In the genomic region with DNA sequence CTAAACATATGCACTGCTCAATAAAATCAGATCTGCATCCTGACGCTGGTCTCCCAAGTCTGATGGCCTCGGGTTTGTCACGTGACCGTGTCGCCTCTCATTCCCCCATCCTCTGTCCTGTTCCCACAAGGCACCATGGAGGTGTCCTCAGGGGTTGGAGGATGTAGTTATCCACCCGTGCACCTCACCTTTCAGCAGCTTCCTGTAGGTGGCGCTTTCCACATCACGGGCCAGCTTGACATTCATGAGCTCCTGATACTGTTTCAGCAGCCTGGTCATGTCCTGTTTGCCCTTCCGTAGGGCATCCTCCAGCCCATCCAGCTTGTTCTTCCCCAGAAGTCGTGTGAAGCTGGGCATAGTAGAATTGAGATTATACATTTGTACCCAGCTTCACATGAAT, we compare ENCODE assay signal across 17 mouse cellular contexts. TPM values are rescaled to one million over a fixed set of nuclear protein-coding genes. Genes with fewer than 3 reads are reported as not detected.
DNase-seq lines count a peak whose midpoint lies in the region; ATAC-seq and TF ChIP-seq lines count a peak whose summit lies in the region.
"Had no signal": no experiment of that assay in that cellular context is flagged by ENCODE, and none has a peak within 500 bp of the region (broad histone marks: within the 10 kb centered on the region; RNA-seq: fewer than 3 reads in every experiment).

No protein-coding gene starts in this region.

- no peaks in the 10 kb centered on the region for H3K9me3 ChIP-seq in heart, embryonic 10.5 days
- no peaks in the 10 kb centered on the region for H3K9me3 ChIP-seq in lung, embryonic 14.5 days (ENCODE audit: low read depth, low read length)

- H3K4me3 ChIP-seq in heart, adult 2 months: no peak overlapping the region
- H3K4me3 ChIP-seq in heart, embryonic 10.5 days: no peak overlapping the region
- H3K4me3 ChIP-seq in lung, embryonic 14.5 days (ENCODE audit: low read depth, low read length): no peak overlapping the region

- no peak overlapping the region for H3K9ac ChIP-seq in heart, adult 2 months (ENCODE audit: low read depth, low read length)
- no peak overlapping the region for H3K9ac ChIP-seq in lung, embryonic 14.5 days

- WGBS in heart, adult 2 months: 67% methylated on average over 10 of the region's 10 CpGs
- WGBS in heart, embryonic 10.5 days: 77% methylated on average over 10 of the region's 10 CpGs
- 74% methylated on average over 10 of the region's 10 CpGs for WGBS in lung, embryonic 14.5 days

- no peak for TF ChIP-seq EP300 in heart, adult 2 months (IDR thresholded peaks at IDR 0.05; ENCODE audit: insufficient read depth, low read depth, low read length)

- H3K27ac ChIP-seq in heart, adult 2 months: no peak overlapping the region
- H3K27ac ChIP-seq in heart, embryonic 10.5 days: no peak overlapping the region
- no peak overlapping the region for H3K27ac ChIP-seq in lung, embryonic 14.5 days (ENCODE audit: low read depth)

- TF ChIP-seq POLR2A in heart, adult 2 months (IDR thresholded peaks at IDR 0.05; ENCODE audit: insufficient read depth, low read depth, low read length): no peak

- intact Hi-C loops in heart, adult 2 months (cut with DNase I): no loop called here

- H3K4me2 ChIP-seq in lung, embryonic 14.5 days: no peak overlapping the region

- no peak for DNase-seq in heart, adult 2 months
- no peak for DNase-seq in heart, embryonic 10.5 days (ENCODE audit: low spot score)
- DNase-seq in lung, embryonic 14.5 days: no peak
- DNase-seq in lung, postnatal 14 days: no peak
- peak; percentile 25 for DNase-seq in MEL-GATA-1-ER (ENCODE audit: extremely low read depth, low read depth)
- DNase-seq in retina, postnatal 1 day: peak; percentile 29
- no peak for DNase-seq in spleen, postnatal 36 days (ENCODE audit: low spot score in 2 of 2)
- DNase-seq in cerebellum, postnatal 36 days: no peak
- DNase-seq: adrenal gland, adult 2 months; cerebellum, adult 11-12 months; gastrocnemius, postnatal 36 days; kidney, adult 2 months had no signal

- H3K27me3 ChIP-seq in heart, adult 2 months (ENCODE audit: control insufficient read depth, insufficient read depth, low read length): no peaks in the 10 kb centered on the region
- H3K27me3 ChIP-seq in heart, embryonic 10.5 days (ENCODE audit: insufficient read depth, poor library complexity, severe bottlenecking): peaks cover 18% of the 10 kb centered on the region; the same call in 1 of the 2 replicates
- H3K27me3 ChIP-seq in lung, embryonic 14.5 days (ENCODE audit: insufficient read depth, low read length): no peaks in the 10 kb centered on the region

- H3K36me3 ChIP-seq in heart, adult 2 months (ENCODE audit: control insufficient read depth, insufficient read depth, low read length): no peaks in the 10 kb centered on the region
- H3K36me3 ChIP-seq in heart, embryonic 10.5 days: no peaks in the 10 kb centered on the region
- H3K36me3 ChIP-seq in lung, embryonic 14.5 days (ENCODE audit: insufficient read depth): no peaks in the 10 kb centered on the region

- TF ChIP-seq CTCF in heart, adult 2 months (IDR thresholded peaks at IDR 0.05): peak; percentile 8; the same call in 1 of the 2 replicates
- 0 out of 2 replicates have a peak, but pooled peaks have one; percentile 18 for TF ChIP-seq CTCF in lung, embryonic 14.5 days (IDR thresholded peaks at IDR 0.05; ENCODE audit: low read depth)

- no peak for ATAC-seq in lung, embryonic 14.5 days (ENCODE audit: insufficient read depth)

- no peaks in the 10 kb centered on the region for H3K79me2 ChIP-seq in heart, adult 2 months (replicated peaks; ENCODE audit: control insufficient read depth, insufficient read depth, low read length)

- H3K4me1 ChIP-seq in heart, adult 2 months (ENCODE audit: control insufficient read depth, insufficient read depth, low read length): no peaks in the 10 kb centered on the region
- H3K4me1 ChIP-seq in heart, embryonic 10.5 days: peaks cover 6% of the 10 kb centered on the region; the same call in 1 of the 2 replicates
- no peaks in the 10 kb centered on the region for H3K4me1 ChIP-seq in lung, embryonic 14.5 days (ENCODE audit: insufficient read depth)

RNA-seq across cellular contexts. Expression of a gene that starts 14.5 kb away (rescaled TPM):
- total RNA-seq in heart, adult 2 months (2021): not detected
- polyA plus RNA-seq in heart, adult 2 months (2012; rRNA removed): not detected in 2 replicates
- 0.10 TPM in 1 of 2 replicates, not detected in the other for polyA plus RNA-seq in heart, embryonic 10.5 days (2016; fragmentation: Nextera tagmentation; extraction: Ambion mirVana)
- polyA plus RNA-seq in lung, embryonic 14.5 days (2014; fragmentation: Nextera tagmentation; extraction: Ambion mirVana): not detected in 2 replicates
- total RNA-seq: adrenal gland, adult 2 months; gastrocnemius, postnatal 36 days; layer of hippocampus, postnatal 25 days; megakaryocyte, adult 5-6 weeks had no signal
- polyA plus RNA-seq: adrenal gland, adult 2 months; forebrain, embryonic 11.5 days; heart, postnatal 0 days; kidney, adult 2 months had no signal

RNA-seq across cellular contexts. Expression of a gene that starts 25.5 kb away (rescaled TPM):
- total RNA-seq in heart, adult 2 months (2021): not detected
- 0.06 TPM in 1 of 2 replicates, not detected in the other for polyA plus RNA-seq in heart, adult 2 months (2012; rRNA removed)
- polyA plus RNA-seq in heart, embryonic 10.5 days (2016; fragmentation: Nextera tagmentation; extraction: Ambion mirVana): 0.26 and 0.29 TPM in 2 replicates
- polyA plus RNA-seq in lung, embryonic 14.5 days (2014; fragmentation: Nextera tagmentation; extraction: Ambion mirVana): 0.07 TPM in 1 of 2 replicates, not detected in the other
- total RNA-seq: adrenal gland, adult 2 months; gastrocnemius, postnatal 36 days; layer of hippocampus, postnatal 25 days; megakaryocyte, adult 5-6 weeks had no signal
- polyA plus RNA-seq: adrenal gland, adult 2 months; kidney, adult 2 months had no signal

RNA-seq across cellular contexts. Expression of a gene that starts 37.7 kb away (rescaled TPM):
- not detected for total RNA-seq in heart, adult 2 months (2021)
- not detected in 2 replicates for polyA plus RNA-seq in heart, adult 2 months (2012; rRNA removed)
- polyA plus RNA-seq in heart, embryonic 10.5 days (2016; fragmentation: Nextera tagmentation; extraction: Ambion mirVana): not detected in 2 replicates
- polyA plus RNA-seq in lung, embryonic 14.5 days (2014; fragmentation: Nextera tagmentation; extraction: Ambion mirVana): not detected in 2 replicates
- total RNA-seq: adrenal gland, adult 2 months; gastrocnemius, postnatal 36 days; layer of hippocampus, postnatal 25 days; megakaryocyte, adult 5-6 weeks had no signal
- polyA plus RNA-seq: adrenal gland, adult 2 months; forebrain, embryonic 11.5 days; heart, postnatal 0 days; kidney, adult 2 months; limb, embryonic 14.5 days had no signal

RNA-seq across cellular contexts. Expression of a gene that starts 39.8 kb away (rescaled TPM):
- not detected for total RNA-seq in heart, adult 2 months (2021)
- not detected in 2 replicates for polyA plus RNA-seq in heart, adult 2 months (2012; rRNA removed)
- not detected in 2 replicates for polyA plus RNA-seq in heart, embryonic 10.5 days (2016; fragmentation: Nextera tagmentation; extraction: Ambion mirVana)
- polyA plus RNA-seq in lung, embryonic 14.5 days (2014; fragmentation: Nextera tagmentation; extraction: Ambion mirVana): not detected in 2 replicates
- total RNA-seq: adrenal gland, adult 2 months; gastrocnemius, postnatal 36 days; layer of hippocampus, postnatal 25 days; megakaryocyte, adult 5-6 weeks had no signal
- polyA plus RNA-seq: adrenal gland, adult 2 months; forebrain, embryonic 11.5 days; heart, postnatal 0 days; kidney, adult 2 months; limb, embryonic 14.5 days had no signal

RNA-seq across cellular contexts. Expression of a gene that starts 55.6 kb away (rescaled TPM):
- total RNA-seq in heart, adult 2 months (2021): not detected
- not detected in 2 replicates for polyA plus RNA-seq in heart, adult 2 months (2012; rRNA removed)
- not detected in 2 replicates for polyA plus RNA-seq in heart, embryonic 10.5 days (2016; fragmentation: Nextera tagmentation; extraction: Ambion mirVana)
- not detected in 2 replicates for polyA plus RNA-seq in lung, embryonic 14.5 days (2014; fragmentation: Nextera tagmentation; extraction: Ambion mirVana)
- total RNA-seq: adrenal gland, adult 2 months; gastrocnemius, postnatal 36 days; layer of hippocampus, postnatal 25 days; megakaryocyte, adult 5-6 weeks had no signal
- polyA plus RNA-seq: adrenal gland, adult 2 months; forebrain, embryonic 11.5 days; heart, postnatal 0 days; kidney, adult 2 months had no signal

Comparison
In these comparisons a context has a peak if more than half of its experiments do, and no peak if none do; other contexts are left out.
1. DNase-seq: peak in MEL-GATA-1-ER (single experiment) and retina, postnatal 1 day (single experiment); none in heart, adult 2 months (0 of 2), heart, embryonic 10.5 days (single experiment), lung, embryonic 14.5 days (single experiment), lung, postnatal 14 days (single experiment), spleen, postnatal 36 days (0 of 2) and cerebellum, postnatal 36 days (0 of 2).